Mouse (Mus musculus): ENCODE data around the gene Prdx1. TPM values are rescaled to one million over a fixed set of nuclear protein-coding genes. Genes with fewer than 3 reads are reported as not detected.

Prdx1 gene
- polyA plus RNA-seq, 1 experiment from 2014 or later = 660 TPM

- no peak overlapping the region for H3K9ac ChIP-seq
- H3K9me3 ChIP-seq = no peaks in the 10 kb centered on the region
- H3K27me3 ChIP-seq (replicated peaks) = no peaks in the 10 kb centered on the region
- no peaks in the 10 kb centered on the region for H3K4me1 ChIP-seq
- 86% methylated on average over 9 of the region's 9 CpGs for WGBS
- H3K4me2 ChIP-seq (replicated peaks) = no peak overlapping the region
- H3K27ac ChIP-seq = no peak overlapping the region
- H3K4me3 ChIP-seq = no peak overlapping the region
- no peaks in the 10 kb centered on the region for H3K36me3 ChIP-seq
- ATAC-seq (ENCODE audit: low FRiP score, low read depth) = no peak
These were observed 53.8 kb downstream of the Prdx1 start for GRCm38 (mm10) chr4:116738972-116739751.

- H3K9ac ChIP-seq = no peak overlapping the region
- H3K4me2 ChIP-seq (replicated peaks) = no peak overlapping the region
- no peaks in the 10 kb centered on the region for H3K4me1 ChIP-seq
- H3K4me3 ChIP-seq = no peak overlapping the region
- no peak for ATAC-seq (ENCODE audit: low FRiP score, low read depth)
- no peaks in the 10 kb centered on the region for H3K27me3 ChIP-seq (replicated peaks)
- H3K9me3 ChIP-seq = no peaks in the 10 kb centered on the region
- no peaks in the 10 kb centered on the region for H3K36me3 ChIP-seq
- H3K27ac ChIP-seq = no peak overlapping the region
- WGBS = 93% methylated on average over 2 of the region's 2 CpGs
These were observed 64.4 kb downstream of the Prdx1 start for GRCm38 (mm10) chr4:116749750-116750149.

Other genes starting within 250 kb of the Prdx1 start
- gene Mast2, start 221.4 kb upstream of the Prdx1 start, polyA plus RNA-seq (2016; fragmentation: Nextera tagmentation; extraction: Ambion mirVana) = 28.3 and 34.5 TPM in 2 replicates
- gene Ipp, start 178.0 kb upstream of the Prdx1 start, polyA plus RNA-seq (2016; fragmentation: Nextera tagmentation; extraction: Ambion mirVana) = 13.2 and 14.7 TPM in 2 replicates
- 28.4 and 30.2 TPM in 2 replicates for gene Tmem69, start 129.6 kb upstream of the Prdx1 start, polyA plus RNA-seq (2016; fragmentation: Nextera tagmentation; extraction: Ambion mirVana)
- 19.5 and 20.8 TPM in 2 replicates for gene Gpbp1l1, start 127.9 kb upstream of the Prdx1 start, polyA plus RNA-seq (2016; fragmentation: Nextera tagmentation; extraction: Ambion mirVana)
- 3.5 and 3.8 TPM in 2 replicates for gene Ccdc17, start 88.9 kb upstream of the Prdx1 start, polyA plus RNA-seq (2016; fragmentation: Nextera tagmentation; extraction: Ambion mirVana)
- 172 and 173 TPM in 2 replicates for gene Nasp, start 57.6 kb upstream of the Prdx1 start, polyA plus RNA-seq (2016; fragmentation: Nextera tagmentation; extraction: Ambion mirVana)
- 583 and 599 TPM in 2 replicates for gene Akr1a1, start 33.9 kb upstream of the Prdx1 start, polyA plus RNA-seq (2016; fragmentation: Nextera tagmentation; extraction: Ambion mirVana)
- gene Mmachc, start 22.9 kb downstream of the Prdx1 start, polyA plus RNA-seq (2016; fragmentation: Nextera tagmentation; extraction: Ambion mirVana) = 28.0 and 30.9 TPM in 2 replicates
- 22.0 and 23.5 TPM in 2 replicates for gene Ccdc163, start 23.0 kb downstream of the Prdx1 start, polyA plus RNA-seq (2016; fragmentation: Nextera tagmentation; extraction: Ambion mirVana)
- gene Tesk2, start 35.4 kb downstream of the Prdx1 start, polyA plus RNA-seq (2016; fragmentation: Nextera tagmentation; extraction: Ambion mirVana) = 6.4 and 6.5 TPM in 2 replicates
- gene Toe1, start 122.1 kb downstream of the Prdx1 start, polyA plus RNA-seq (2016; fragmentation: Nextera tagmentation; extraction: Ambion mirVana) = 31.3 and 32.0 TPM in 2 replicates
- 13.6 and 14.5 TPM in 2 replicates for gene Mutyh, start 122.2 kb downstream of the Prdx1 start, polyA plus RNA-seq (2016; fragmentation: Nextera tagmentation; extraction: Ambion mirVana)
- gene Hpdl, start 136.2 kb downstream of the Prdx1 start, polyA plus RNA-seq (2016; fragmentation: Nextera tagmentation; extraction: Ambion mirVana) = 1.3 and 1.6 TPM in 2 replicates
- 10.2 and 10.4 TPM in 2 replicates for gene Zswim5, start 191.8 kb downstream of the Prdx1 start, polyA plus RNA-seq (2016; fragmentation: Nextera tagmentation; extraction: Ambion mirVana)